Mouse (Mus musculus) liver (tissue): ENCODE results near the gene Selenbp1.
"Not testable (repeated sequence)": the region's sequence is repeated elsewhere in the genome, so short reads cannot be mapped to it uniquely, and the experiment has no call there.

Source experiments
- DNase-seq: peaks from one replicate; pipeline ENCODE4 v3.0.0-alpha.2; 2020; ENCODE audit warnings: mixed read lengths

Selenbp1 gene

DNA sequence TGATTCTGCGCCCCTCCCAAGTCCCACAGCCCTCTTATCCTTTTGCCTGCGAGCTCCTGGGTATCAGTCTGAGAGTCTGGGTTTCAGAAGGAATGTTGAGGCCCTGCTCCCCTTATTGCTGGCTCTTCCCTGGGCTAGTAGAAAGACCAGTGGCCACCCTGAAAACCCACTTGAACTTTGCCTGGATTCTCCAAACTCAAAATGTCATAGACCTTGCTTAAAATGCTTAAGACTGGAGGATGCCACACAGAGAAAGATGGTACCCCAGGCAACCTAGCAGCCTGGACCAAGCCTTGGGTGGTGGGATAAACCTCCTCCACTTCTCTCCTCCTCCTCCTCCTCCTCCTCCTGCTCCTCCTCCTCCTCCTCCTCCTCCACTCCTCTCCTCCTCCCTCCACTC is 748 bp downstream of the Selenbp1 start:
- DNase-seq = not testable (repeated sequence)

- DNase-seq = not testable (repeated sequence)
These were observed 1.7 kb downstream of the Selenbp1 start for GRCm38 (mm10) chr3:94934564-94934963.

DNA sequence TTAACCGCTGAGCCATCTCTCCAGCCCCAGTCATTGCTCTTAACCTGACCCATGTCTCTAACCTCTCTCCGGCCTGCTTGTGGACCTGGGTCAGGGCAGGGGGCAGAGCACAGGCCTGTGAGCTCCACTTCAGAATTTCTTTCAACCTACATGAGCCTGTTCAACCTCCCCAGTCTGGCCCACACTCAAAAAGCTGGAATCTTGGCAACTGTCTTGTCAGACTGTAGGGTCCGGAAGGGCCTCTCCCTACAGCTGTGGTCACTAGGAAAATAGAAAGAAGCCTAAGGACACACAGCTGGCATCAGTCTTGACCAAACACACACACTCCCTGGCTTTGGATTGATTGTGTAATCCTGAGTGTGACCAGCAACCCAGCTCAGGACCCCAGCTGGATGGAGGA is 2.5 kb downstream of the Selenbp1 start:
- not testable (repeated sequence) for DNase-seq

DNA sequence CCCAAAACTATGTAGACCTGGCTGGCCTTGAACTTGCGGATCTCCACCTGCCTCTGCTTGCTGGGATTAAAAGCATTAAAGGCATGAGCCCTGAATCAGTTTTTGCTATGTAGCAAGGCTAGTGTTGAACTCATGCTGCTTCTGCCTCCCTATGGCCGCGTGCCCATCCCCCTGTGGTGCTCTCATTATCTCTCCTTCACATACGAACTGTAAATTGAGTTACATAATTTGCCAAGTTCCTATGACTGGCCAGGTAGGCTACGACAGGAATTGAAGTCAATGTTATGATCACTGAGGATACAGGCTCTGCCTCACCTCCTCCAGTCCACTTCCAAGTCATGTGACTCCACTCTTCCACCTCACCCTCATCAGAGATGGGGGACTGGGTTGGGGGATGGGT is 3.3 kb downstream of the Selenbp1 start:
- DNase-seq = peak; percentile 43

DNA sequence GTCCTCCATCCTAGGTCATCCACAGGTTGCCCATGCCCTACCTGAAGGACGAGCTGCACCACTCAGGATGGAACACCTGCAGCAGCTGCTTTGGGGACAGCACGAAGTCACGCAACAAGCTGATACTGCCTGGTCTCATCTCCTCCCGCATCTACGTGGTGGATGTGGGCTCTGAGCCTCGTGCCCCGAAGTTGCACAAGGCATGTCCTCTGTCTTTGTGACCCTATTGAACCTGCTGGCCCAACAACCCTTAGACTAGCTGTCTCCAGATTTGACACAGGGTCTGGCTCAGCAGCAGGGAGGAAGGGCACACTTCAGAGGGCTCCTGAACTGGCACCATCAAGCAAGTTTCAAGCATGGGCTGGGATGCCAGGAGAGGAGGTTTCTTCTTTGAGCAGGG is 4.3 kb downstream of the Selenbp1 start:
- not testable (repeated sequence) for DNase-seq

GRCm38 (mm10) chr3:94940033-94940432 is 7.2 kb downstream of the Selenbp1 start:
- not testable (repeated sequence) for DNase-seq

- peak; percentile 91 for DNase-seq
These were observed 9.5 kb downstream of the Selenbp1 start for GRCm38 (mm10) chr3:94942211-94942967.

DNA sequence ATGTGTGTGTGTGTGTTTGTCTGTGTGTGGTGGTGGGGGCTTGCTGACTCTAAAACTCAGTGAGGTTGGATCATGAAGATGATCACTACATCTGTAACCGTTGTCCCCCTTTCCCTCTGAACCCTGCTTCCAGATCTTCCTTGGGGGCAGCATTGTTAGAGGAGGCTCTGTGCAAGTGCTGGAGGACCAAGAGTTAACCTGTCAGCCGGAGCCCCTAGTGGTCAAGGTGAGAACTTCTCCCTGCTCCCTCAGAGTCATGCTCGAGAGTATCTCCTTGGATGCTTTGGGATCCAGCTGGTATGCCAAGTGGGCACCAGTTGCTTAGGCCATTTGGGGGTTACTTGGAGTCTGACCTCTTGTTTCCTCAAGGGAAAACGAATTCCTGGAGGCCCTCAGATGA is 10.8 kb downstream of the Selenbp1 start:
- DNase-seq = not testable (repeated sequence)

DNA sequence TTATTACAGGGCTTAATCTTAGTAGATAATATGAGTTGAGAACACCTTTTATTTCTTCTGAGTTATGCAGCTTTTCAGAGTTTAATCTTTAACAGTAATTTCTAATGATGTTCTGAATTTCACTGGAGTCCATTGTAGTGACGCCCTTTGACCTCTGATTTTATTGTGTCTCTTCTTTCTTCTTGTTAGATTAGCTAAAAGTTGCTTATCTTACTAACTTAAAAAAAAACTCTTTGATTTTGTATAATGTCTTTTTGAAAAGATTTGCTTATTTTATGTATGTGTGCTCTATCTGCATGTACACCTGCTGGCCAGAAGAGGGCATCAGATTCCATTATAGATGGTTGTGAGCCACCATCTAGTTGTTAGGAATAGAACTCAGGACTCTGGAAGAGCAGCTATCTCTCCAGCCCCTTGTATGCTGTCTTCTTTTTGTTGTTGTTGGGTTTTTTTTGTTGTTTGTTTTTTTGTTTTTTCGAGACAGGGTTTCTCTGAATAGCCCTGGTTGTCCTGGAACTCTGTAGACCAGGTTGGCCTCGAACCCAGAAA is 15.3 kb downstream of the Selenbp1 start:
- DNase-seq = no peak

DNA sequence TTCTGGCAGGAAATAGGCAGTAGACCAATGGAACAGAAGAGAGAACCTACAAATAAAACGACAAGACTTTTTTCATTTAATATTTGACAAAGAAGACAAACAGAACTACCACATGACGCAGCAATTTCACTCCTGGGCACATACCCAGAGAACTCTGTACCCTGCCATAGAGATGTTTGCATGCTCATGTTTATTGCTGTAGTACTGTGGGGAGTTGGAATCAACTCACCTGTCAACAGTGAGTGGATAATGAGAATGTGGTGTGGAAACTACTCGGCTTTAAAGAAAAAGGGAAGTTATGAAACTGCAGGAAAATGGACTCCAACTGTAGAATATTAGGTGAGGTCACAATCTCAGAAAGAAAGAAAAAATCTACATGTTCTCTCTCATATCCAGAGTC is 16.8 kb downstream of the Selenbp1 start:
- DNase-seq = no peak

- no peak for DNase-seq
These were observed 19.9 kb downstream of the Selenbp1 start for GRCm38 (mm10) chr3:94952806-94953205.

- no peak for DNase-seq
These were observed 20.5 kb downstream of the Selenbp1 start for GRCm38 (mm10) chr3:94953384-94953763.

- peak; percentile 87 for DNase-seq
These were observed 21.1 kb downstream of the Selenbp1 start, which contains the start of gene Rfx5 for GRCm38 (mm10) chr3:94953764-94954616. TSS of gene Rfx5 (plus strand) at chr3:94954075.

GRCm38 (mm10) chr3:94958295-94958694 is 25.4 kb downstream of the Selenbp1 start:
- DNase-seq = no peak

- DNase-seq = no peak
These were observed 27.0 kb downstream of the Selenbp1 start for GRCm38 (mm10) chr3:94959871-94960270.

DNA sequence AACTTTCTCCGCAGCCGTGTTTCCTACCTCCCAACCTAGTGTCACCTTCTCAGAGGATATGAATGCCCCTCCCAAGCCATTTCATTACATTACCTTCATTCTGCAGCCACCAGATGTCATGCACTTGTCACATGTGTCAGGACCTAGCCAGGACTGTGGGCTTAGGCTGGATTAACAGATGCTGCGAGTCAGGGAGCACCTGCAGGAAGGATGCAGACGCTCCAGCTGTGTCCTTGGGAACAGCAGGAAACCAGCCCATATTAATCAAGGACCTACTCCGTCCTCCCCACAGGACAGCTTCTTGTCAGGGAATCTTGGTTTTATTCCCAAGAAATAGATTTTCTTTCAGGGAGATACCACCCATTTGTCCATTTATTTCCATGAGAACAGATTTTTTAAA is 27.5 kb downstream of the Selenbp1 start:
- DNase-seq = no peak

GRCm38 (mm10) chr3:94964989-94965388 is 32.1 kb downstream of the Selenbp1 start:
- DNase-seq = no peak

DNA sequence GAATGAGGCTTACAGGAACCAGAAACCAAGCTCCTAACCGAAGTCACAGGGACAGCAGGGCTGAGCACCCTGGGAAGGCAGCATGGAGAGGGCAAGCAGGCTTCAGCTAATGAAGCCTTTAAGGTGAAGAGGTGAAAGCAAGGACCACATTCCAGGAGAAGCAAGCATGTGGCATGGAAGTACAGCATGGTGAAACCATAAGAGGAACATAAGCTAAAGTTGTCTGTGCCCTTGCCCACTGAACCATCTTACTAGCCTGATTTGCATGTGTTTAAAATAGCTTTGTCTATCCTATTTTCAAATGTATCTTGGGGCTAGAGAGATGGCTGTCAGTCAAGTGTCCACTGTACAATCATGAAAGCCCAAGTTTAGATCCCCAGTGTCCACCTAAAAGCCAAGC is 33.0 kb downstream of the Selenbp1 start:
- DNase-seq = no peak

DNA sequence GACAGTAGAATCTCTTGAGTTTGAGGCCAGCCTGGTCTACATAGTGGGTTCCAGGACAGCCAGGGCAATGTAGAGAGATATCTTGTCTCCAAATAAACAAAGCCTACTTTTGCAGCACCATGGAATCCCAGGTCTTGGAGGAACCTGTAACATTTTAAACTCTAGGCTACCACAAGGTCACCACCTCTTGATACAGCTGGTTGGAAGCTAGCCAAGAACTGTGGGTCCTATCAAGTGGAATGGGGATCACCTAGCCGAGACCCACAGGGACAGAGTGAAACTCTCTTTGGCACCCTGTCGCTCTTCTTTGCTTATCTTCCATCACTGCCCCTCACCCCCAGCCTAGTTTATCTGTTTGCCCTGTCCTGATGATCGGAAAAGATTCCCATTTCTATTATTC is 39.7 kb downstream of the Selenbp1 start:
- DNase-seq = no peak

DNA sequence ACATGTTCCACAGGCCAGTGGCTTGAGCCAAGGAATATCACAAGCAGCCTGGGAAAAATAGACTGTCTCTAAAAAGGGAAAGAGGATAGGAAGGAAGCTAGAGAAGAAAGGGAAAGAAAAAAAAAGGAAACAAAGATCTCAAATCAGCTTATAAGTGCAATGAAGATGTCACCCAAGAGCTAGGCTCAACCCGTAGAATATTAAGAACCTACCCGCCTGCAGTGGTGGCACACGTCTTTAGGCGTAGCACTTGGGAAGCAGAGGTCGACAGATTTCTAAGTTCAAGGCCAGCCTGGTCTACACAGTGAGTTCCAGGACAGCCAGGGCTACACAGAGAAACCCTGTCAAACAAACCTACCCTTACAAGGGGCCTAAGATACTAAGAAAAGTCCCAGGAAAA is 40.8 kb downstream of the Selenbp1 start:
- no peak for DNase-seq

- no peak for DNase-seq
These were observed 41.2 kb downstream of the Selenbp1 start for GRCm38 (mm10) chr3:94974026-94974527.

- DNase-seq = peak; percentile 95
These were observed 41.9 kb downstream of the Selenbp1 start, which contains the start of gene Pi4kb for GRCm38 (mm10) chr3:94974528-94975422. TSS of gene Pi4kb (plus strand) at chr3:94974731.
